8 mouse cellular contexts compared by ENCODE assay signal in the genomic region with DNA sequence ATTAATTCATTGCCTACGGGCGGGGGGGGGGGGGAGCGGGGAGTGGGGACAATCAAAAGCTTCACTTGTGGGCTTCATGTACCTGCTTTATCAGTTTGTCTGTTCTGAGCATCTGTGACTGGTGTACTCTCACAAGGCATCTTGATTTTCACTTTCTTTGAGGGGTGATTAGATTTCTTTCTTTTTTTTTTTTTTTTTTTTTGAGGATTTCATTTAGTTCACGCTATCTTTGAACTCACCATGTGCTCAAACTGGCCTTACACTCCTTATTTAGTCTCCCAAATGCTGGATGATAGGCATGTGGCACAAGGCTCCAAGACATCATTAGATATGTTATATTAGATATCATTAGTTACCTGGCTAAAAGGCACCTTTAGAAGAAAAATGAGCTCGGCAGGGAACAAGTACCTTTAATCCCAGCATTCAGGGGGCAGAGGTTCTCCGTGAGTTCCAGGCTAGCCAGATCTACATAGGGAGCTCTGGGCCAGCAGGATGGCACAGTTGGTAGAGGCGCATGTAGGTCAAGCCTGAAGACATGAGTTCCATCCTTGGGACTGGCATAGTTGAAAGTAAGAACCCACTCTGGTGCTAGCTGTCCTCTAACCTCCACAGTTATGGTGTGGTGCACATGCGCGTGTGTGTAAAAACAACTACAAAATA. TPM values are rescaled to one million over a fixed set of nuclear protein-coding genes. Genes with fewer than 3 reads are reported as not detected.
DNase-seq lines count a peak whose midpoint lies in the region; ATAC-seq and TF ChIP-seq lines count a peak whose summit lies in the region.

No protein-coding gene starts in this region.

- peak overlapping the region; percentile 71 for H3K27ac ChIP-seq in layer of hippocampus, adult 2 months
- H3K27ac ChIP-seq in cortical plate, adult 2 months (ENCODE audit: insufficient read depth, low read length), result no peak overlapping the region
- H3K27ac ChIP-seq in hindbrain, embryonic 15.5 days (replicated peaks), result peak overlapping the region; percentile 72
- H3K27ac ChIP-seq in midbrain, embryonic 16.5 days (ENCODE audit: low read length), result peak overlapping the region; percentile 87

- ATAC-seq in hindbrain, embryonic 15.5 days (ENCODE audit: low FRiP score, low read depth), result peak; percentile 24; the same call in 1 of the 2 replicates
- ATAC-seq in midbrain, embryonic 16.5 days, result peak; percentile 19; the same call in 1 of the 2 replicates

- TF ChIP-seq POLR2A in cortical plate, adult 2 months (IDR thresholded peaks at IDR 0.05; ENCODE audit: extremely low read depth, insufficient read depth, low read length), result no peak

- H3K27me3 ChIP-seq in hindbrain, embryonic 15.5 days, result no peaks in the 10 kb centered on the region
- H3K27me3 ChIP-seq in midbrain, embryonic 16.5 days (ENCODE audit: control insufficient read depth, insufficient read depth, low read depth, low read length), result no peaks in the 10 kb centered on the region

- WGBS in hindbrain, embryonic 15.5 days, result 49% methylated on average over 9 of the region's 9 CpGs
- 46% methylated on average over 9 of the region's 9 CpGs for WGBS in midbrain, embryonic 16.5 days

- no peak for TF ChIP-seq CTCF in layer of hippocampus, adult 2 months (conservative IDR thresholded peaks at IDR 0.05)
- TF ChIP-seq CTCF in cortical plate, adult 2 months (IDR thresholded peaks at IDR 0.05; ENCODE audit: extremely low read depth, insufficient read depth, low read length), result no peak

- H3K36me3 ChIP-seq in hindbrain, embryonic 15.5 days, result no peaks in the 10 kb centered on the region
- no peaks in the 10 kb centered on the region for H3K36me3 ChIP-seq in midbrain, embryonic 16.5 days (ENCODE audit: control insufficient read depth, insufficient read depth, low read length)

- H3K4me2 ChIP-seq in hindbrain, embryonic 15.5 days, result peak overlapping the region; percentile 62
- peak overlapping the region; percentile 72 for H3K4me2 ChIP-seq in midbrain, embryonic 16.5 days (ENCODE audit: low read length)

- no peak for DNase-seq in layer of hippocampus, adult 2 months (ENCODE audit: low spot score in 2 of 2)
- no peak for DNase-seq in layer of hippocampus, adult 8-10 months (ENCODE audit: low spot score in 2 of 2)
- DNase-seq in right cerebral cortex, postnatal 25 days, result no peak
- DNase-seq in adrenal gland, postnatal 25 days, result no peak
- no peak for DNase-seq in adrenal gland, postnatal 10 days

- no peaks in the 10 kb centered on the region for H3K4me1 ChIP-seq in cortical plate, adult 2 months (ENCODE audit: control insufficient read depth, insufficient read depth, low read length)
- H3K4me1 ChIP-seq in hindbrain, embryonic 15.5 days (replicated peaks), result peaks cover 5% of the 10 kb centered on the region
- H3K4me1 ChIP-seq in midbrain, embryonic 16.5 days (ENCODE audit: control insufficient read depth, insufficient read depth, low read length), result peaks cover 15% of the 10 kb centered on the region

- no peaks in the 10 kb centered on the region for H3K9me3 ChIP-seq in hindbrain, embryonic 15.5 days
- H3K9me3 ChIP-seq in midbrain, embryonic 16.5 days (replicated peaks; ENCODE audit: control insufficient read depth, low read length, poor library complexity, severe bottlenecking), result no peaks in the 10 kb centered on the region

- peak overlapping the region; percentile 36 for H3K9ac ChIP-seq in hindbrain, embryonic 15.5 days
- peak overlapping the region; percentile 66 for H3K9ac ChIP-seq in midbrain, embryonic 16.5 days (ENCODE audit: low read depth, low read length)

- peak overlapping the region; percentile 50 for H3K4me3 ChIP-seq in layer of hippocampus, adult 2 months
- H3K4me3 ChIP-seq in cortical plate, adult 2 months (ENCODE audit: insufficient read depth, low read length), result peak overlapping the region; percentile 44
- H3K4me3 ChIP-seq in hindbrain, embryonic 15.5 days, result peak overlapping the region; percentile 43
- peak overlapping the region; percentile 50 for H3K4me3 ChIP-seq in midbrain, embryonic 16.5 days (ENCODE audit: low read depth, low read length)

RNA-seq across cellular contexts. Expression of a gene that starts 0.5 kb away (rescaled TPM):
- under 1 TPM; 0.32 to 0.95 TPM for total RNA-seq in layer of hippocampus, adult 2 months (2021)
- total RNA-seq in layer of hippocampus, adult 8-10 months (2022), result 1 to 10 TPM in 2 of 4 experiments, under 1 TPM in 2; 0.70 to 2.1 (median 1.1) TPM
- polyA plus RNA-seq in cortical plate, adult 2 months (2012; rRNA removed), result 0.89 and 1.5 TPM in 2 replicates
- polyA plus RNA-seq in hindbrain, embryonic 15.5 days (2015; fragmentation: Nextera tagmentation; extraction: Ambion mirVana), result 4.3 and 4.5 TPM in 2 replicates
- polyA plus RNA-seq in midbrain, embryonic 16.5 days (2015; fragmentation: Nextera tagmentation; extraction: Ambion mirVana), result 4.5 and 5.0 TPM in 2 replicates
- 11.2 and 12.4 TPM in 2 replicates for total RNA-seq in adrenal gland, postnatal 25 days (2021)
- total RNA-seq in adrenal gland, postnatal 10 days (2021), result 10 to 100 TPM; 13.3 to 16.1 TPM

RNA-seq across cellular contexts. Expression of a gene that starts 2.6 kb away (rescaled TPM):
- under 1 TPM; 0.23 to 0.54 TPM for total RNA-seq in layer of hippocampus, adult 2 months (2021)
- total RNA-seq in layer of hippocampus, adult 8-10 months (2022), result under 1 TPM in 2 of 4 experiments, not detected in 2; 0.49 to 0.52 TPM
- polyA plus RNA-seq in cortical plate, adult 2 months (2012; rRNA removed), result 0.21 and 0.30 TPM in 2 replicates
- polyA plus RNA-seq in hindbrain, embryonic 15.5 days (2015; fragmentation: Nextera tagmentation; extraction: Ambion mirVana), result 0.30 and 0.39 TPM in 2 replicates
- polyA plus RNA-seq in midbrain, embryonic 16.5 days (2015; fragmentation: Nextera tagmentation; extraction: Ambion mirVana), result 0.31 and 0.46 TPM in 2 replicates
- not detected in 2 replicates for total RNA-seq in adrenal gland, postnatal 25 days (2021)
- total RNA-seq in adrenal gland, postnatal 10 days (2021), result under 1 TPM in 1 of 2 experiments, not detected in 1; 0.27 TPM

RNA-seq across cellular contexts. Expression of a gene that starts 24.9 kb away (rescaled TPM):
- 10 to 100 TPM; 27.9 to 29.9 TPM for total RNA-seq in layer of hippocampus, adult 2 months (2021)
- 10 to 100 TPM; 27.6 to 32.1 (median 28.0) TPM for total RNA-seq in layer of hippocampus, adult 8-10 months (2022)
- 52.5 and 55.0 TPM in 2 replicates for polyA plus RNA-seq in cortical plate, adult 2 months (2012; rRNA removed)
- polyA plus RNA-seq in hindbrain, embryonic 15.5 days (2015; fragmentation: Nextera tagmentation; extraction: Ambion mirVana), result 64.9 and 72.1 TPM in 2 replicates
- polyA plus RNA-seq in midbrain, embryonic 16.5 days (2015; fragmentation: Nextera tagmentation; extraction: Ambion mirVana), result 65.8 and 75.3 TPM in 2 replicates
- 18.2 and 24.3 TPM in 2 replicates for total RNA-seq in adrenal gland, postnatal 25 days (2021)
- total RNA-seq in adrenal gland, postnatal 10 days (2021), result 10 to 100 TPM; 23.9 to 25.3 TPM

RNA-seq across cellular contexts. Expression of a gene that starts 32.2 kb away (rescaled TPM):
- total RNA-seq in layer of hippocampus, adult 2 months (2021), result 10 to 100 TPM; 82.4 to 85.4 TPM
- total RNA-seq in layer of hippocampus, adult 8-10 months (2022), result 10 to 100 TPM; 83.5 to 97.9 (median 89.6) TPM
- polyA plus RNA-seq in cortical plate, adult 2 months (2012; rRNA removed), result 235 and 262 TPM in 2 replicates
- polyA plus RNA-seq in hindbrain, embryonic 15.5 days (2015; fragmentation: Nextera tagmentation; extraction: Ambion mirVana), result 102 and 125 TPM in 2 replicates
- polyA plus RNA-seq in midbrain, embryonic 16.5 days (2015; fragmentation: Nextera tagmentation; extraction: Ambion mirVana), result 121 and 129 TPM in 2 replicates
- 46.3 and 46.5 TPM in 2 replicates for total RNA-seq in adrenal gland, postnatal 25 days (2021)
- total RNA-seq in adrenal gland, postnatal 10 days (2021), result 10 to 100 TPM; 30.2 to 37.6 TPM

RNA-seq across cellular contexts. Expression of a gene that starts 47.2 kb away (rescaled TPM):
- 10 to 100 TPM; 79.4 to 82.1 TPM for total RNA-seq in layer of hippocampus, adult 2 months (2021)
- total RNA-seq in layer of hippocampus, adult 8-10 months (2022), result 100 to 1,000 TPM in 1 of 4 experiments, 10 to 100 TPM in 3; 66.7 to 102 (median 88.9) TPM
- polyA plus RNA-seq in cortical plate, adult 2 months (2012; rRNA removed), result 67.6 and 73.7 TPM in 2 replicates
- 45.2 and 47.6 TPM in 2 replicates for polyA plus RNA-seq in hindbrain, embryonic 15.5 days (2015; fragmentation: Nextera tagmentation; extraction: Ambion mirVana)
- polyA plus RNA-seq in midbrain, embryonic 16.5 days (2015; fragmentation: Nextera tagmentation; extraction: Ambion mirVana), result 43.6 and 49.8 TPM in 2 replicates
- total RNA-seq in adrenal gland, postnatal 25 days (2021), result 41.7 and 63.8 TPM in 2 replicates
- 10 to 100 TPM; 24.2 to 39.3 TPM for total RNA-seq in adrenal gland, postnatal 10 days (2021)
